Mouse (Mus musculus): ENCODE measurements around the gene Olfr1418.
"Not testable (repeated sequence)": the region's sequence is repeated elsewhere in the genome, so short reads cannot be mapped to it uniquely, and the experiment has no call there.

Olfr1418 gene

DNA sequence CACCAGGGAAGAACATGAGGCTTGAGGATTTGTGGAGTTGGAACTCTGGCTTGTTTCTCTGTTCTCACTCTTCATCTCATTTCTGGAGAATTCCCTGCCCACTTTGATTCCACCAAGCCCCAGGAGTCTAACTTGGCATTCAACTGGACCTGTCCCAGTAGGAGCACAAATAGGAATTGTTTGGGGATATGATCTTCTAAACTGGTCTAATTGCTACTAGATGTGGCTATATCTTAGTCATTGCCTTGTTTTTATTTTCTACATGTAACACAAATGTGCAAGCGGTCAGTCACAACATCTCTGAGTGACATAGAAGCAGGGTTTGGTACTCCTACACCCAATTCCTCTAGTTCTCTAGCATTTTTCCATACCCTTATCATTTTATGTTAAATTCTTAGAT lies at the start of gene Olfr1418:
TSS of gene Olfr1418 (minus strand) at position 101 of the 400 bp plus-strand sequence.
- no peak for DNase-seq (ENCODE audit: low spot score in 2 of 2)

DNA sequence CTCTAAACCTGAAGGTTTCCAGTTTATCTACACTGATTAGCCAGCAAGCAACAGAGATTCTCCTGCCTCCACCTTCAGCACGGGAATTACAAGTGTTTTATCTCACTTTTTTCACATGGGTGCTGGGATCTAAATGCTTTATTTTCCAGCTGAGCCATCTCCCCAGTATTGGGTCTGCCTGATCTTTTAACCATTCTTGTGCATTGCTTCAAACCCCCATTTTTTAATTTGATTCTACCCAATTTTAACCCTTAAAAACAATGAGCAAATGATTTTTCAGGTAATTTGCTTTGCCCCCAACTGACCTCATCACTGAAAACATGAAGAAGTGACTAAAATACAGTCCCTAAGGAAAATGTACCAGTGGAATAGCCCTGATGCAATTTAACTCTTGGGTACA lies 25.4 kb upstream of the Olfr1418 start, which contains the start of gene Olfr1420:
TSS of gene Olfr1420 (plus strand) at position 301 of the 400 bp plus-strand sequence.
- DNase-seq (ENCODE audit: low spot score in 2 of 2): no peak

DNA sequence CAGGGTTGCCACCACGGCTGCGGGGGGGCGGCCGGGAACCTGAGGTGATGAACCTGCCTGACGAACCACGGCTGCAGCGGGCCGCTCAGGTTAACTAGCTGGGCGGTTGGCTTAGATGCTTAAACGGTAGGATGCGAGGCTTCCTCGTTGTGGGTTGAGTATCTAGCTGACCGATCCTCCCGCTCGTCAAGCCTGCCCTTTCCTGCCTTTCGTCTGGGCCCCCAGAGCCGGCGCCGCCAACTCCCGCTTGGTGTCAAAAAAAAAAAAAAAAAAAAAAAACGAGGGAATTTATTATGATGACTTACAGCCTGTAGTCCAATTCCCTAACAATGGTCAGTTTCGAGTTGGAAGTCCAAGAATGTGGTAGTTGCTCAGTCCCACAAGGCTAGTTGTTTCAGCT lies 17.5 kb upstream of the Olfr1418 start:
- not testable (repeated sequence) for DNase-seq (ENCODE audit: low spot score in 2 of 2)

DNA sequence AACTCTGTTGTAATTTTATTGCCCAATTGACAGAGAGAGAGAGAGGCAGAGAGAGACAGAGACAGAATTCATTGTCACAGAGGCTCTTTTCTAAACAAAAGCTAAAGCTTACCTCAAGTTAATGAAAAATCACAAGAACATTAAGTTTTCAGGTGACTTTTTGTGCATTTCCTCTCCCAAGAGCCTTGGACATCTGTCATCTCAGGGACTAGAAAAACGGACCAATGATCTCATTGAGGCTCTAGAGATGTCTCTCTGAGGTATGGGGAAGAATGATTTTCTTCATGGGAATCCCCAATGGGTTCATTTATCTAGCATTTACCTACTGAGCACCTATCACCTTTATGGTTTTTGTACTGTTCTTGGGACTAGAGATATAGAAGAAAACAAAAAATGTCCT lies 14.1 kb upstream of the Olfr1418 start, which contains the start of gene Olfr1419:
TSS of gene Olfr1419 (minus strand) at position 101 of the 400 bp plus-strand sequence.
- no peak for DNase-seq (ENCODE audit: low spot score in 2 of 2)

DNA sequence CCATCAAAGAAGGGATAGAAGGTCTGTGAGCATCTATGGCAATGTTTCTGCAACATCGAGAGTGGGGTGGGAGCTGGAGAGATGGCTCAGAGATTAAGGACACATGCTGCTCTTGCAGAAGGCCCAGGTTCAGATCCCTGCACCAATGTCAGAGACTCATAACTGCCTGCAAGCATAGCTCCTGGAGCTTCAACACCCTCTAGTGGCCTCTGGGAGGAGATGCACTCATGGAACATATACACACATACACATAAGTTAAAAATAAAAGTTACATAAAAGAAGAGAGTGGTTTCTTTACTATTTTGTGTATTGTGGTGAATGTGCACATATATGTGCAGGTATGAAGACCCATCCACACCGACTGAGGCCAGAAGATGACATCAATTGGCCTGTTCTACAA lies 7.0 kb upstream of the Olfr1418 start:
- no peak for DNase-seq (ENCODE audit: low spot score in 2 of 2)

DNA sequence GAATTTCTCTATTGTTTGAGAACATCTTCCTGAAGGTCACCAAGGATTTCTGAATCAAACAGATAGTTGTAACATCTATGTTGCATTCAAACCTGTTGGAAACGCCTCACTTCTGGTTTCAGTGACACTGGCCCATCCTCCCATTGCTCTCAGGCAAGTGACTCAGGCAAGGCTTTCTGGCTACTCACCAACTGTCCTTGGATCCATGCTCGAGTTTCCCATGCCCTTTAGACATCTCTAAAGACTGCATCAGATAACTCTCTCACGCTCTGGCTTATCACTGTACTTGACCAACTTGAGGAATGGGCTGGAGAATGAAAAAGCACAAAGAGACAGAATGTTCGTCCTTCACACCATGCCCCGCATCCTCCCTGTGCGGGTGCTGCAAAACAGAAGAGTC lies 4.4 kb downstream of the Olfr1418 start:
- no peak for DNase-seq (ENCODE audit: low spot score in 2 of 2)

DNA sequence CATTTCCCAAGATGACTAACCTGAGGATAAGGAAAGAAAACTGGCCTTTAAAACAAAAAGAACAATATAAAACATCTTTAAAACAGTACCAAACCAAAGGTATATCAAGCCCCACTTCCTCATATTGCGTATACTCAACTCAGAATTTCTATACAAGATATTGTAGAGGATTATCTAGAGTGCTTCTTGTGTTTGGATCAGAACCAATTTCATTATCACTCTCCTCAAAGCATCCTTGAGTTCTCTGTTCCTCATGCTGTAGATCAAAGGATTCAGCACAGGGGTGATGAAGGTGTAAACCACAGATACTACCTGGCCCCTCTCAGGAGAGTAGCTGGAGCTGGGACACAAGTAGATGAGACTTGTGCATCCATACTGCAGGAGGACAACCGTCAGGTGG lies 6.0 kb downstream of the Olfr1418 start:
- no peak for DNase-seq (ENCODE audit: low spot score in 2 of 2)

DNA sequence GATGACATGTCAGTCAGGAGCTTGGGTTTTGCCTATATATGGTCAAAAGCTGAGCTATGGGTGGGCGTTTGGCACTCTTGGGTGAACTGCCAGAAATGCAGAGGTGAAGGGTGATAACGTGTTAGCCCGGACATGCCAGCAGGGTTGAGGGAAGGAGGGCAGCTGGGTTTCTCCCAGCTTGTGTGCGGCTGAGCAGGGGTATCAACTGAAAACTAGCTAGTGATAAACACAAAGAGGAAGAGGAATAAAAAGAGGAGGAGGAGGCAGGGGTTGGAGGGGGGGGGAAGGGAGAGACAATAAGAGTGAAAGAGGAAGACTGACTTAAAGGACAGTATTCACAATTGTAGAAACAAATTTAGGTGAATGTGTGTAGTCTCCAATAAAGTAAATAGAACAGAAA lies 8.2 kb downstream of the Olfr1418 start:
- no peak for DNase-seq (ENCODE audit: low spot score in 2 of 2)

DNA sequence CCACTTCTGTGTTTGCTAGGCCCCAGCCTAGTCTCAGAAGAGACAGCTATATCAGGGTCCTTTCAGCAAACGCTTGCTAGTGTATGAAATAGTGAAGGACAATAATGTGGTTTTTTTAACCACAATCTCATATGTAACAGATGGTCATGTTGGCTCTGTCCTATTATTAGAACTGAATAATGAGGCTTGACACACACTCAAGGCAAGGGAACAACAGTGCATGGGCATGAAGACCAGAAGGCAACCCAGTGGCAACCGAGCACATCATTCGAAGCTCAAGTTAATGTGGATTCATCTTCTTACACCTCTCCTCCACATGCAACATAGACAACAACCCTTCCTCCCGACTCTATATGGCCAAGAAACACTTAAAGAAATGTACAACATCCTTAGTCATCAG lies 14.5 kb downstream of the Olfr1418 start:
- DNase-seq (ENCODE audit: low spot score in 2 of 2): no peak

DNA sequence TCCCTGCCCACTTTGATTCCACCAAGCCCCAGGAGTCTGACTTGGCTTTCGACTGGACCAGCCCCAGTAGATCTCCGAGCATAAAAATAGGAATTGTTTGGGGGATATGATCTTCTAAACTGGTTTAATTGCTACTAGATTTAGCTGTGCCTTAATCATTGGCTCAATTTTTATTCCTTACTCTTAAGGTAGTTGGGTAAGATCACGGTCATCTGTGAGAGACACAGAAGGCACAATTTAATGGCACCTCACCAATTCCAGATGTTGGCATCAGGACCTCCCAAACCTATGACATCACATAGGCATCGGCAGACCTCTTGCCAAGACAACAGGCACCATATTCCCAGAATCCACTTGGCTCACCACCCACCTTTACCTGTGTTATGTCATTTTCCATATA lies 21.7 kb downstream of the Olfr1418 start, which contains the start of gene Olfr1417:
TSS of gene Olfr1417 (minus strand) at position 101 of the 400 bp plus-strand sequence.
- DNase-seq (ENCODE audit: low spot score in 2 of 2): no peak

DNA sequence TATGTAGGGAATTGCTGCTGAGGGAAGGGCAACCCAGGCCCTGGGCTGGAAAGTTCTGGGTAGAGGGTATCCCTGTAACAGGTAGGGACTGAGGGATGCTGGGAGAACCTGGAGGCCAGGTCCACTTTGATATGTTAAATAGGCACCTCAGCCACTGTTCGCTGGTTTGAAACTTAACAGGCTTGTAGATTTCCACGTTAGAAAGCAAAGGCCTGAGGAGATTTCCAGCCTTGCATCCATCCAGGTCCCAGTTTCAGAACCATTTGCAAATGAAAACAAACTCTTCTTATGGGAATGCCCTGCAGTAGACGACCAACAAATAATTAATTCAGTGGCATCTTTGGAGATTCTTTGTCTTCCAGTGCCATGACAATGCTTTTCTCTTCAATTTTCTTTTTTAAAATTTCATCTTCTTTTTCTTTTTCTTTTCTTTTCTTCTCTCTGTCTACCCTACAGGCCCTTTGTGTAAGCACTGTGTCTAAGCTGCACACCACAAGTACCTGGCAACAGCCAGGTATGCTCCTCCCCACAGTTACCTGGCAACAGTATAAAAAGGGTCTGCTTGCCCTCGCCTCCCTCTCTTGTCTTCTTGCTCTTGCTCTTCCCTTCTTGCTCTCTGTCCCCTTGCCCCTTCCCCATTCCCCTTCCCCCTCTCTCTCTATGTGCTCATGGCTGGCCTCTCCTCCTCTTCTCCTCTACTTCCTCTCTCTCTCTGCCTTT lies 37.4 kb downstream of the Olfr1418 start:
- no peak for DNase-seq (ENCODE audit: low spot score in 2 of 2)

DNA sequence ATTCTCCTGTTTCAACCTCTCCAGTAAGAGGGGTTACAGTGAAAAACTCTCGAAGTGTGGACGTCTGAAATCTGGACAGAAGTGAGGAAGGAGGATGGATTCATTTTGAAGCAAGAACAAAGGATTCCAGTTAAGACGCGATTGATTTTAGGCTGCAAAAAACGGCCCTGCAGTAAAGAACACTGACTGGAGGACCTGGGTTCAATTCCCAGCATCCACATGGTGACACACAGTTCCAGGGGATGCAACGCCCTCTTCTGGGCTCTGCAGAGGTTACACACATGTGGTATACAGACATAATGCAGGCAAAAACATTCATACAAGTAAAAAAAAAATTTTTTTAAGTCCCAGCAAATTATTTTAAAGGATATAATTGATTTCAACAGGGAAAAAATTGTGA lies 40.7 kb downstream of the Olfr1418 start:
- no peak for DNase-seq (ENCODE audit: low spot score in 2 of 2)

DNA sequence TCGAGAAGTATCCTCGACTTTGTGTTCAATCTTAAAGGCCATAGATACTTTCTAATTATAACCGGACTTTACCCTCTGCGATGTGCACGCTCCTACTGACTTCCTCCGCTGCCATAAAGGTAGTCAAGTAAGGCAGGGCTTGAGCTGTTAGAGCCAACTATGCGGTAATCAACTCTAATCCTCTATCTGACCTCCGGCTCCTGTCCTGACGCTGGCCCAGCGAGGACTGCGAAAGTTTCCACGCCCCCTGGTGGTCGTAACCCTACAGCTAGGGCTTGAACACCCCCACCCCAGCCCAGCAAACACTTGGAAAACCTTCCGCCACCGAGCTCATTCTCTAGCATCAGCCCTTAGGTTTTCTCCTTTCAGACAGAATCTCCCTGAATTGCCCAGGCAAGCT lies 41.1 kb downstream of the Olfr1418 start:
- peak; percentile 71 to 74 for DNase-seq (ENCODE audit: low spot score in 2 of 2)

DNA sequence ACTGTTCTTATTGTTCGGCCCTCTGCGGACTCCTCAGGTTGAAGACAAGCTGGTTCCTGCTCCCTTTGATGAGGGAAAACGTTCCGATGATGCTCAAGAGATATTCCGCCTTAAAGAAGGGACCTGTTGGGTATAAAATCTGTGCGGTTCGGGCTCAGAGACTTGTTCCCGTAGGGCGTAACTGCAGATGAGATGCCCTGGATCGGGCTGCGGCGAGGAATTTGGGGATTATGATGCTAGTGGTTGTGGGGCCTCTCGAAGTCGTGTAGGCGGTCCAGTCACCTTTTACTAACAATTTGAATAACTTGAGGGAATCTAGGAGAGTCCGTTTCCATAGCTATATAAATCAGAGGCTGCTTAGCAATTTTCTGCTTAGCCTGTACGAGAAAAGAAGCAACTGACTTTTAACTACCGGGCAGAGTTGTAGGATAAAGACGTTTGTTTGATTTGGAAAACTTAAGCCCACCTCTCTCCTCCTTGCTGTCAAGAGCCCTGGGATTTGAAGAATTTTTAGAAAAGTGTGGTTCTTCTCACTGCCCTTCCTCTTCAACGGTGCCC lies 41.6 kb downstream of the Olfr1418 start, which contains the start of gene Stx3:
TSS of gene Stx3 (minus strand) at position 261 of the 558 bp plus-strand sequence.
- DNase-seq (ENCODE audit: low spot score in 2 of 2): no peak

DNA sequence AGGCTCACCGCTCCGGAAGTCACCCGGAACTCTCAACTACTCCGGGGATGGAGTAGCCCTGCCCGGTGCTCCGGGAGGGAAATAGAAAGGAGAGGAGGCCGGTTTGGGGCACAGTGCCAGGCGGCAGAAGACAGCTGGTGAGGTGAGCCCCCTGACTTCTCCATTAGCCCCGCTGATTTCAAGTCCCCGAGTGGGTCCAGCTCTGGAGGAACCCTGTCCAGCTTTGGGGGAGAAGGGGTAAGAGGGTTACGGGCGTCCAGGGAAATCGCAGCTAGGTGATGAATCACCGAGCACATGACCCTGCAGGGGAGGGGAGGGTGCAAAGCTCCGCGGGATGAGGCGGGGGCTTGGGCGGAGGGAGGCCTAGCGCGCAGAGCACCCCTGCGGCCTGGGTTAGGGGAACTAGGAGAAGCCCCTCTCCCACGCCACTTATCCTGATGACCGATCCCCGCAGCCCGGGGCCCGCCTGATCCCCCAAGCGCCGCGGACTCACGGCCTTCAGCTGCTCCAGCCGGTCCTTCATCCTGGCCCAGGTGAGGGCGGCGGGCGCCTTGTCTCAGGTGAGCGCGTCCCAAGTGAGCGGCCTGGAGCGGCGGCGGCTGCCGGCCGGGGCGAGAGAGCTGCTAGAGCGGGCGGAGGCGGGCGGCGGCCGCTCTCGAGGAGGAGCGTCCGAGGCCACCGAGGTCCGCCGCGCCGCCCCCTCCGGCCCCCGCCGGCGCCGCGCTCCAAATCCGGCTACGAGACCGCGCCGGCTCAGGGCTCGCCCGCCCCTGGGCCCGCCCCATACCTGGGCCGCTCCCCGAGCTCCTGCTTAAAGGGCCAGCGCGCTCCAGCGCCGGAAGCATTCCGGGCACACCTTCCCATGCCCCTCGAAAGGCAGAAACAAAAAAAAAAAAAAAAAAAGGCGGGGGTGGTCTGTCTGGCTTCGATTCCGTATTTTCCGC lies 42.4 kb downstream of the Olfr1418 start:
- DNase-seq (ENCODE audit: low spot score in 2 of 2): peak; percentile 20 to 29

DNA sequence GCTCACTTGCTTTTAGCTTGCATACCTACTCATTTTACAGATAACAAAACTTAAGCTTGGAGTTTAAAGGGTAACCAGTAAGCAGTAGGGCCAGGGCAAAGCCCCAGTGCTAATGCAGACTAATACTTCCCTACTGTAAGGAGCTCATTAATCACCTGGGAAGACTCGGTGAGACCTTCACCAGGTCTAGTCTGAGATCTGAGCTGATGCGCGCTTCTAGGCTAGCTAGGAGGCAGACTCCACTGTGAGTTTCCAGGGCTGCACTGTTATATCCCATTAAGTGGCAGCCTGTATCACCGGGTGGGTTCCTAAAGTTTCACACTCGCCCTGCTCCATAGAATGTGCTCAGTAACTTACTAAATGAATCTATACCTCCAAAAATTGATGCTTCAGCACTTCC lies 43.3 kb downstream of the Olfr1418 start:
- no peak for DNase-seq (ENCODE audit: low spot score in 2 of 2)

DNA sequence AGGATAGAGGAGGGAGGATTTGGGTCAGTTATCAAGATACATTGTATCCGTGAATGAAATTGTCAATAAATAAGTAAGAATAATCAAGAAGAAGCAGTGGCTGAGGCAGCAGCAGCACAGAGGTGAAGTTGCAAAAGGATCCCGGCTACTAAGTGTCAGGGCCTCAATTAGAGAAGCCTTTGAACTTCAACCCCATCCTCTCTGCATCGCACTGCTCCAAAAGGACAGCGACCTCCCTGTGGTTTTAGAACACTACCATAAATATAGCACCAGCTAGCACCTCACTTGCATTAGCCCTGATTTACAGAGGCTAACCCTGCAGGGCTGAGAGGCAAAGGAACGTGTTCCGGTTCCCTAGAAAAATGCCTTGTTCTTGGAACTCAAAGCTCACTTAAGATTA lies 44.2 kb downstream of the Olfr1418 start:
- DNase-seq (ENCODE audit: low spot score in 2 of 2): no peak

DNA sequence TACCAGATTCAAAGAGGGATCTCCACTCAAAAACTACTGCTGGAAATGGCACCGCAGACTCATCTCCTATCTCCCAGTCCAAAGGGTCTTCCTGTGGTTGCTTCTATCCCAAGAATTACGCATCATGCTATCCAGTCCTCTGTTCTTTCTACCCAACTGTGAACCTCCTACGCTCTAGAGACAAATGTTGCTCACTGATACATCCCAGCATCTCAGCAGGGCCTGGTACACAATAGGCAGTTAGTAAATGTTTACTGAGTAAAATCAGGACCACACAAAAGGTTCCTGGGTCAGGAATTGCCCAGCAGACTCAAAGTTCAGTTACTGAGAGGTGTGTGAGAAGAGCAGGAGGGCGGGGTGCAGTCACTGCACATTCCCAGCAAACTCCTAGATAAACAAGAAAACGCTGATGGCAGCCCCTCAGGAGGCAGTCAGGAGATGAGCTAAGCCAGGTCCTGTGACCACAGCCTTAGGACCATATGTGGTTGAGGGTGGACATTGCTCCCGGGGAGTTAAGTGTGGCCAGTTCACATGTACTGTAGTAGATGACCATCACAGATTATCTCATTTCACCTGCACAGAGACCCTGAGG lies 46.0 kb downstream of the Olfr1418 start:
- no peak for DNase-seq (ENCODE audit: low spot score in 2 of 2)

DNA sequence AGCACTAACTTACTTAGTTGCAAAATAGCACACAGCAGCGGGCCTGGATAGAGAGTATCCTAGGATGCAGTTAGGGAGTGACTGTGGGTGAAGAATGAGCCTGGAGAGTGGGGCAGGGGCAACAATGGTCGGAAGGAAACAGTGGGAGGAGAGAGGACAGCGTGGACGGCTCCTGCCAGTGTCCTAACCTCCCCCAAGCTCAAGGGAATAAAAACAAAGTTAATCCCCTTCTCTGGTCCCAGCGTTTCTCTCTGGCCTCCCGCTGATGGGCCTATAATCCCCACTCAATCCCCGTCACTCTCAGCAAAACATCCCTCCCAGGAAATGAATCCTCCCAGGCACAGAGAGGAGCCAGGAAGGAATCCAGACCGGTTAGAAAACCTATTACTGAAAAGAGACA lies 47.2 kb downstream of the Olfr1418 start:
- no peak for DNase-seq (ENCODE audit: low spot score in 2 of 2)

DNA sequence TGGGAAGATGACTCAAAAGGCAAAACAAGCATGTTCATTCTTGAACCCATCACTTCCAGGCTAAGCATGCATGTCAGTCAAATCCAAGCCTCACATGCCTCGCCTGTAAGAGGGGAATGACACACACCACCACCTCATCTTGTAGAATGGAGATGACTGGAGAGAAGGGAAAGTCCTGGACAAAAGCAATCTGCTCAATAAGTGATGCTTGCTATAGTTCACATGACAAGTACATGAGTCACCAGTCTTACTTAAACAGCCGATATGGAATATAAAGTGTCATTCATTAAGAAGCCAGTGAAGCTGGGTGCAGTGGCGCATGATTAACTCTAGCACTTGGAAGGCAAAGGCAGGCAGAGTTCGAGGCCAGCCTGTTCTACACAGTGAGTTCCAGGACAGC lies 47.7 kb downstream of the Olfr1418 start:
- peak in 1 of 2 experiments; percentile 4 for DNase-seq (ENCODE audit: low spot score in 2 of 2)

DNA sequence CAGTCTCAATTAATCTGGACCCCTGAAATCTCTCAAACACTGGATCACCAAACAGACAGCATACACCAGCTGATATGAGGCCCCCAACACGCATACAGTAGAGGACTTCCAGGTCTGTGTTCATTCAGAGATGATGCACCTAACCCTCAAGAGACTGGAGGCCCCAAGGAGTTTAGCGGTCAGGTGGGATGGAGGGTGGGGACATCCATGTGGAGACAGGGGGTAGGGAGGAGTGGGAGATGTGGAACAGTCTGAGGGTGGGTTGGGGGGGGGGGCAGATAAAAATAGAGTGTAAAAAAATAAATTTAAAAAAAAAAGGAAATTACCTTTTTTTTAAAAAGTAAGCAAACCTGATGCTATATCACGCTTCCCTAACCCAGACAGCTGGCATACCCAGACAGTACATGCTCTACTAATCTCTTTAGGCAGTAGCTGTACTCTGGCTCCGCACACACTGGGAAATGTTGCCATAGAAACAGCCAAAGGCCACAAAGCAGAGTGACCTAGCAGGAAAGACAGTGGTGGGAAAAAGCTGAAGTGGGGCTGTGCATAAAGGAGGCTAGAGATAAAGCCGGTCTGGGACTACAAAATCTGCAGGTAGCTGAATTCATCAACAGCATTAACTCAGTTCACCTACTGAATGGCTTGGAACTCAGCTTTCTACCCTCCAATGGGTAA lies 49.0 kb downstream of the Olfr1418 start:
- DNase-seq (ENCODE audit: low spot score in 2 of 2): no peak

All from natural killer cell, adult 2 months (primary cell).